Mouse (Mus musculus) ES-E14 (cell line): Measurements from ENCODE around the gene Slc41a2.

Source experiments
- CHD2 ChIP-seq: IDR thresholded peaks from 2 replicates; pipeline ENCODE4 v1.6.1; 2014; ENCODE audit warnings: mild to moderate bottlenecking, low read depth, low read length, inconsistent platforms
- HCFC1 ChIP-seq: IDR thresholded peaks from 2 replicates; pipeline ENCODE4 v1.6.1; 2012; ENCODE audit warnings: low read length, inconsistent platforms, borderline replicate concordance; ENCODE audit not compliant: insufficient read depth
- MAFK ChIP-seq: IDR thresholded peaks from 2 replicates; pipeline ENCODE4 v1.6.1; 2014; ENCODE audit warnings: mild to moderate bottlenecking, low read depth, low read length, inconsistent platforms; ENCODE audit not compliant: insufficient read depth
- ZC3H11A ChIP-seq: IDR thresholded peaks from 2 replicates; pipeline ENCODE4 v1.6.1; 2012; ENCODE audit warnings: low read depth, mild to moderate bottlenecking, inconsistent platforms, low read length, borderline replicate concordance
- ZNF384 ChIP-seq: IDR thresholded peaks from 2 replicates; pipeline ENCODE4 v1.6.1; 2012; ENCODE audit warnings: low read depth, low read length, inconsistent platforms

GRCm38 (mm10) chr10:83363451-83363850 is 25.8 kb upstream of the Slc41a2 start:
- TF ChIP-seq ZC3H11A: no peak
- no peak for TF ChIP-seq ZNF384
- TF ChIP-seq HCFC1: no peak
- no peak for TF ChIP-seq CHD2
- TF ChIP-seq MAFK: no peak
